Mouse (Mus musculus): ENCODE measurements around the gene Polr2h. TPM values are rescaled to one million over a fixed set of nuclear protein-coding genes. Genes with fewer than 3 reads are reported as not detected.

Polr2h gene
- total and polyA plus RNA-seq, 2 experiments from 2014 or later: 43.7 to 87.4 TPM

GRCm38 (mm10) chr16:20714307-20715080 is 3.0 kb upstream of the Polr2h start:
- ATAC-seq (no peak), DNase-seq (no peak)
- Histone ChIP-seq H3K4me3 (ENCODE audit: low read depth, low read length) (peak overlapping the region; percentile 69; the same call in 1 of the 2 replicates), H3K27ac (ENCODE audit: low read depth, low read length) (no peak overlapping the region), H3K27me3 (ENCODE audit: insufficient read depth, low read length) (no peaks in the 10 kb centered on the region), H3K4me1 (ENCODE audit: insufficient read depth) (peaks cover 14% of the 10 kb centered on the region), H3K36me3 (ENCODE audit: insufficient read depth) (peaks cover 17% of the 10 kb centered on the region), H3K4me2 (ENCODE audit: low read depth) (peak overlapping the region; percentile 84), H3K9me3 (ENCODE audit: low read length) (no peaks in the 10 kb centered on the region), H3K9ac (0 out of 2 replicates have a peak overlapping the region, but pooled peaks have one; percentile 84)
- 36% methylated on average over 11 of the region's 11 CpGs for WGBS
- TF ChIP-seq CTCF (IDR thresholded peaks at IDR 0.05; ENCODE audit: low read depth): no peak

DNA sequence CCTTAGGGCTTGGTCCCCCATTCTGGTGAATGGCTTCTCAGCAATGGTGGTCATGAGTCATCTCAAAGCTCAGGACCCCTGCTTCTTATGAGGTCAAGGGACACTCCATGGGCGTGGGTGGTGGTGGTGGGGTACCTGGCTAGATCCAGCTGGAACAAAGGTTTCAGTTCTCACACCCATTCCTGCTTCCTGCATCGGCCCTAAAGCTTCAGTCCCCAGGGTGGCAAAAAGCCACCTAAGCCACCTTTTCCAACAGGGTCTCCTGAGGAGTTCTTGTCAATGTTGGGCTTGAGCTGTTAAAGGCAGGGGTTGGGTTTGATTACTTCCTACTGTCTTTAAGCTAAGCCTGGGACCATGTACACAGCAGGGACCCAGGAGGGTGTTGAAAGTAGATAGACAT is 2.3 kb upstream of the Polr2h start:
- peaks cover 18% of the 10 kb centered on the region for H3K36me3 ChIP-seq (ENCODE audit: insufficient read depth)
- H3K27ac ChIP-seq (ENCODE audit: low read depth, low read length): no peak overlapping the region
- peak overlapping the region; percentile 69 for H3K4me3 ChIP-seq (ENCODE audit: low read depth, low read length)
- H3K27me3 ChIP-seq (ENCODE audit: insufficient read depth, low read length): no peaks in the 10 kb centered on the region
- H3K9me3 ChIP-seq (ENCODE audit: low read length): no peaks in the 10 kb centered on the region
- H3K4me2 ChIP-seq (ENCODE audit: low read depth): peak overlapping the region; percentile 84
- H3K4me1 ChIP-seq (ENCODE audit: insufficient read depth): peaks cover 14% of the 10 kb centered on the region
- WGBS: 55% methylated on average over 2 of the region's 2 CpGs
- DNase-seq (no peak), ATAC-seq (no peak)
- no peak for TF ChIP-seq CTCF (IDR thresholded peaks at IDR 0.05; ENCODE audit: low read depth)
- peak overlapping the region; percentile 84 for H3K9ac ChIP-seq

DNA sequence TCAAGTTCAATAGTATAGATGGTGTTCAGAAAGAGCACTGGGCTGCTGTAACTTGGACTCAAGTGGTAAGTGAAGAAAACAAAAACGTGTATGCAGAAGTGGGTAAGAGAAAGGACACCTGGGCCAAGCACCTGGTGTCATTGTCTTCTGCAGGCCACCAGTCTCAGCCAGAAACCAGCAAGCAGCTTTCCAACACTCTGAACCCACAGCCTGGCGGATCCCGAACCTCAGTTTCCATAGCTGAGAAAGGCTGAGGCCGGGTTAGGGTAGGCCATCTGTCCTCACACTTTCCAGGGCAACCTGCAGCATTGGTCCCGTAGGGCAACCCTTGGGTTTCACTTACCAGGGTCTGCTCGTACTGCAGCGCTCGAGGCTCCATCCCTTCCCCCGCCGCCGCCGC is 1.9 kb upstream of the Polr2h start:
- peaks cover 19% of the 10 kb centered on the region; the same call in 1 of the 2 replicates for H3K36me3 ChIP-seq (ENCODE audit: insufficient read depth)
- 2% methylated on average over 12 of the region's 12 CpGs for WGBS
- H3K4me2 ChIP-seq (ENCODE audit: low read depth): peak overlapping the region; percentile 84
- ATAC-seq: no peak
- peak overlapping the region; percentile 69 for H3K4me3 ChIP-seq (ENCODE audit: low read depth, low read length)
- H3K9ac ChIP-seq: peak overlapping the region; percentile 84
- H3K9me3 ChIP-seq (ENCODE audit: low read length): no peaks in the 10 kb centered on the region
- peaks cover 14% of the 10 kb centered on the region for H3K4me1 ChIP-seq (ENCODE audit: insufficient read depth)
- DNase-seq: no peak
- H3K27ac ChIP-seq (ENCODE audit: low read depth, low read length): peak overlapping the region; percentile 94
- TF ChIP-seq CTCF (IDR thresholded peaks at IDR 0.05; ENCODE audit: low read depth): no peak
- H3K27me3 ChIP-seq (ENCODE audit: insufficient read depth, low read length): no peaks in the 10 kb centered on the region

DNA sequence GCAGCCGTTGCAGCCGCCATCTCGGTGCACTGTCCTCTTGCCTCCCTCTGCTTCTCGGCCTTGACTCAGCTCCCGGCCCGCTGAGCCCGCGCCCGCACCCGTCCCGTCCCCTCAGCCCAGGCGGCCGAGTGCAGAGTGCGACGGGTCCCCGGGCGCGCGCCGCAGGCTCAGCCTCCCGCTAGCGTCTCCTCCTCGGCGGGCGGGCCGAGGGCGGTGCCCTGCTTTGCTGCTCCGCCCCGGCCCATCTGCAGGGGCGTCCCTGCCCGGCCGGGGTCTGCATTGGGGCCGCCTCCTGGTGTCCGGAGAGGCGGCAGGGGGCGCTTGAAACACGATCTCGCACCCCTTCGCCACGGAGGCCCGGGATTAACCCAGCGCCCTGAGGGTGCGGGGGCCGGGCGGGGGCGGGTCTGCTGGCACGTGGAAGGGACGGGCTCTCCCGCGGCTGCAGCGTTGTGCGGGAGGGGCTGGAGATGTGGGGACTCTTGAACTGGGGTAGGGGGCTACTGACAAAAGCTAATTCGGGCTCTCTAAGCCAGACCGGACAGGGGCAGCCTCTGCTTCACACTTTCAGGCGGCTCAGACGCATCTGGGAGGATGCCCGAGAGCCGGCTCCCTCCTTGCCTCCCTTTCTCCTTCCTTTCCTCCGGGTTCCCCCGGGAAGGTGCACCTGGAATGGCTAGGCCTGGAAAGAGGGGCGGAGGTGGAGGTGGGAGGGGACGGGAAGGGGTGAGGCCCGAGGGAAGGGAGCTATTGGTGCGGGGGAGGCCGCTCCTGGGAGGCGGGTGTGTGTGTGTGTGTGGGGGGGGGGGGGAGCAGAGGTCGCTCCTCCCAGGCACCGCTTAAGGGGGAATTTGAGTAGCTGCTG is 1.3 kb upstream of the Polr2h start:
- WGBS: 2% methylated on average over 63 of the region's 68 CpGs
- Histone ChIP-seq H3K9ac (peak overlapping the region; percentile 84), H3K4me3 (ENCODE audit: low read depth, low read length) (peak overlapping the region; percentile 69), H3K27ac (ENCODE audit: low read depth, low read length) (peak overlapping the region; percentile 94), H3K36me3 (ENCODE audit: insufficient read depth) (peaks cover 19% of the 10 kb centered on the region; the same call in 1 of the 2 replicates), H3K27me3 (ENCODE audit: insufficient read depth, low read length) (no peaks in the 10 kb centered on the region), H3K9me3 (ENCODE audit: low read length) (no peaks in the 10 kb centered on the region), H3K4me2 (ENCODE audit: low read depth) (peak overlapping the region; percentile 84), H3K4me1 (ENCODE audit: insufficient read depth) (peaks cover 14% of the 10 kb centered on the region)
- peak; percentile 57 for TF ChIP-seq CTCF (IDR thresholded peaks at IDR 0.05; ENCODE audit: low read depth)
- peak; percentile 73 for ATAC-seq
- peak; percentile 85 for DNase-seq

GRCm38 (mm10) chr16:20716841-20717180 is 654 bp upstream of the Polr2h start:
- no peaks in the 10 kb centered on the region for H3K9me3 ChIP-seq (ENCODE audit: low read length)
- DNase-seq (no peak), ATAC-seq (no peak)
- H3K27ac ChIP-seq (ENCODE audit: low read depth, low read length): peak overlapping the region; percentile 94
- no peaks in the 10 kb centered on the region for H3K27me3 ChIP-seq (ENCODE audit: insufficient read depth, low read length)
- peak overlapping the region; percentile 84 for H3K9ac ChIP-seq
- peak overlapping the region; percentile 69 for H3K4me3 ChIP-seq (ENCODE audit: low read depth, low read length)
- no peak for TF ChIP-seq CTCF (IDR thresholded peaks at IDR 0.05; ENCODE audit: low read depth)
- peak overlapping the region; percentile 84 for H3K4me2 ChIP-seq (ENCODE audit: low read depth)
- 3% methylated on average over 8 of the region's 8 CpGs for WGBS
- H3K4me1 ChIP-seq (ENCODE audit: insufficient read depth): peaks cover 14% of the 10 kb centered on the region
- H3K36me3 ChIP-seq (ENCODE audit: insufficient read depth): peaks cover 24% of the 10 kb centered on the region

DNA sequence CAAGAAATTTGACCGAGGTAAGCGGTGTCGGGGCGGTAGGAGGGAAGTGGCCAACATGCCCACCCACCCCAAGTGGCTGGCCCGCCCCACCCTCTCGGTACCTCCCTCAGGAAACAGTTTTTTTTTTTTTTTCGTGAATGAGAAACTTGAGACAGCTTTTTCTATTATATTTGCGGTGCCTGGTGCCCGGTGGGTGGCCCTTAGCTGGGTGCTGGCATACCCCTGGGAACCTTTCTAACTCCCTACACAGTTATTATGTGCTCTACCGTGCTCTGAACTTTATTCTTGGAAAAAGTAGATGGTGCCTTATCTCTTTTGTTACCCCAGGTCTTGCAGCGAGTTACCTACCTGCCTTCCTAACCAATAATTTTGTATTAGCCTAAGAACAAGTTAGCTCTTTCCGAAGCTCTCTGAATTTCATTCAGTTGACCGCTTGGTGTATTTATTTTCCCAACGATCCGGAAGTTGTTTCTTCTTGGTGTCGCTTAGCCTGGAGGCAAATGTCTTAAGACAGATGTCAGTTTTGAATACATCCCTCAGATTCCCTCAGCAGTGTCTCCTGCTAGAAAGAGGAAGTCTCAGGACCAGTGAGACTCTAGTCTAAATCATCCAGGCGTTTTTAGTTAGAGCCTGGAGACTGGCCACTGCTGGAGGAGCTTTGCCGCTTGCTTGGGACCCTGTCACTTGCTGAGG is 659 bp downstream of the Polr2h start:
- H3K9ac ChIP-seq: peak overlapping the region; percentile 84
- no peaks in the 10 kb centered on the region for H3K27me3 ChIP-seq (ENCODE audit: insufficient read depth, low read length)
- H3K4me1 ChIP-seq (ENCODE audit: insufficient read depth): peaks cover 14% of the 10 kb centered on the region
- H3K9me3 ChIP-seq (ENCODE audit: low read length): no peaks in the 10 kb centered on the region
- peak overlapping the region; percentile 69 for H3K4me3 ChIP-seq (ENCODE audit: low read depth, low read length)
- WGBS: 2% methylated on average over 18 of the region's 18 CpGs
- no peak for TF ChIP-seq CTCF (IDR thresholded peaks at IDR 0.05; ENCODE audit: low read depth)
- ATAC-seq (peak; percentile 8), DNase-seq (no peak)
- 0 out of 2 replicates have a peak overlapping the region, but pooled peaks have one; percentile 29 for H3K27ac ChIP-seq (ENCODE audit: low read depth, low read length)
- H3K36me3 ChIP-seq (ENCODE audit: insufficient read depth): peaks cover 22% of the 10 kb centered on the region
- peak overlapping the region; percentile 84 for H3K4me2 ChIP-seq (ENCODE audit: low read depth)

All from forebrain, postnatal 0 days (tissue).